Mouse (Mus musculus) hindbrain, embryonic 11.5 days (tissue): Measurements from ENCODE around the gene Olfr1412. TPM values are rescaled to one million over a fixed set of nuclear protein-coding genes. Genes with fewer than 3 reads are reported as not detected.

ENCODE experiments used
- ATAC-seq: fragments of 200-750 bp; cut with Nextera tagmentation; 2 replicates; pipeline ENCODE4 v1.8.0; 2017; ENCODE audit warnings: mild to moderate bottlenecking, moderate TSS enrichment, moderate library complexity; ENCODE audit not compliant: low FRiP score
- DNase-seq: peaks from one replicate; pipeline ENCODE4 v3.0.0-alpha.2; 2015; ENCODE audit warnings: low spot score
- H3K27ac ChIP-seq: fragments of 300-500 bp; sonication (generic); 2 replicates; pipeline ENCODE4 v1.5.1; 2014; ENCODE audit warnings: mild to moderate bottlenecking, low read depth, low read length
- H3K27me3 ChIP-seq: fragments of 300-500 bp; sonication (generic); 2 replicates; pipeline ENCODE4 v1.6.1; 2014; ENCODE audit warnings: mild to moderate bottlenecking, low read length, moderate library complexity, mixed read lengths; ENCODE audit not compliant: control insufficient read depth, insufficient read depth
- H3K36me3 ChIP-seq: fragments of 300-500 bp; sonication (generic); 2 replicates; pipeline ENCODE4 v1.6.1; 2014; ENCODE audit warnings: mild to moderate bottlenecking, low read length, moderate library complexity, mixed read lengths; ENCODE audit not compliant: control insufficient read depth, insufficient read depth
- H3K4me1 ChIP-seq: fragments of 300-500 bp; sonication (generic); replicated peaks from 2 replicates; pipeline ENCODE4 v1.6.1; 2014; ENCODE audit warnings: low read length, mixed read lengths; ENCODE audit not compliant: control insufficient read depth, insufficient read depth
- H3K4me2 ChIP-seq: fragments of 300-500 bp; sonication (generic); replicated peaks from 2 replicates; pipeline ENCODE4 v1.6.1; 2014; ENCODE audit warnings: mild to moderate bottlenecking, low read depth, low read length
- H3K4me3 ChIP-seq: fragments of 300-500 bp; sonication (generic); 2 replicates; pipeline ENCODE4 v1.5.1; 2014; ENCODE audit warnings: low read depth, low read length
- H3K9ac ChIP-seq: fragments of 300-500 bp; sonication (generic); 2 replicates; pipeline ENCODE4 v1.6.1; 2014; ENCODE audit warnings: low read depth, low read length
- H3K9me3 ChIP-seq: fragments of 300-500 bp; sonication (generic); 2 replicates; pipeline ENCODE4 v1.6.1; 2016; ENCODE audit warnings: low read length; ENCODE audit not compliant: control insufficient read depth
- WGBS: fragments of 180-500 bp; shearing (Covaris S2); extraction: QIAGEN DNeasy Blood & Tissue Kit; methylation state at CpG from one replicate; pipeline ENCODE4 v1.1.7; 2014; 5-methylcytosine and 5-hydroxymethylcytosine counted together
- polyA plus RNA-seq: library from polyadenylated mRNA; unstranded; fragments of >200 nt; fragmentation: Nextera tagmentation; extraction: Ambion mirVana; gene quantifications from 2 replicates; pipeline ENCODE4 v1.2.1, GENCODE M21; 2014

Olfr1412 gene
- polyA plus RNA-seq, 1 experiment from 2014 or later, result not detected

DNA sequence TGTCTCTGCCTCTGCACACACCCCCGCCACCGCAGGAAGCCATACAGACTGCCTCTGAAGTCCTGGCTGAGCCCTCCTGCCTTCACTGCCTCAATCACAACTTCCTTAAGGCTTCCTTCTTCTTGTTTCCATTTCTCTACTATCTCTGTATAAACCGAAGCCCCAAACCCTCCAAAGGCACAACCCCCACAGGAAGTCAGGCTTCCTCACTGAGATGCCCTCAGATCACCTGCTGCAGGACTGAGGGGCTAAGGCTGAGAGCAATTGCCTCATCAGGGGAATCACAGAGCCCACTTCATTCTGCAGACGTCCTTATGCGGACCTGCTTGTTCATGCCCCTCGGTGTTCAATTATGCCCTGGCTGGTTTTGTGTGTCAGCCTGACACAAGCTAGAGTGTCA is 54.8 kb downstream of the Olfr1412 start:
- H3K9me3 ChIP-seq, result no peaks in the 10 kb centered on the region
- no peak overlapping the region for H3K4me3 ChIP-seq
- H3K27me3 ChIP-seq, result no peaks in the 10 kb centered on the region
- peak overlapping the region; percentile 91; the same call in 1 of the 2 replicates for H3K4me2 ChIP-seq
- ATAC-seq, result no peak
- no peaks in the 10 kb centered on the region; the same call in 1 of the 2 replicates for H3K36me3 ChIP-seq
- DNase-seq, result no peak
- peak overlapping the region; percentile 77; the same call in 1 of the 2 replicates for H3K9ac ChIP-seq
- H3K4me1 ChIP-seq, result no peaks in the 10 kb centered on the region
- no peak overlapping the region for H3K27ac ChIP-seq
- WGBS, result 91% methylated on average over 6 of the region's 6 CpGs

Other genes starting within 250 kb of the Olfr1412 start
- 287 and 289 TPM in 2 replicates for gene Ndufa10, start 111.9 kb upstream of the Olfr1412 start, polyA plus RNA-seq
- not detected in 2 replicates for gene Olfr1416, start 100.7 kb upstream of the Olfr1412 start, polyA plus RNA-seq
- gene Olfr1415, start 89.7 kb upstream of the Olfr1412 start, polyA plus RNA-seq, result not detected in 2 replicates
- not detected in 2 replicates for gene Olfr1414, start 67.1 kb upstream of the Olfr1412 start, polyA plus RNA-seq
- not detected in 2 replicates for gene Olfr1413, start 14.5 kb upstream of the Olfr1412 start, polyA plus RNA-seq
- gene Olfr1411, start 8.6 kb downstream of the Olfr1412 start, polyA plus RNA-seq, result not detected in 2 replicates
- gene Olfr1410, start 20.0 kb downstream of the Olfr1412 start, polyA plus RNA-seq, result not detected in 2 replicates
- gene Olfr12, start 32.0 kb downstream of the Olfr1412 start, polyA plus RNA-seq, result 0.09 TPM in 1 of 2 replicates, not detected in the other
- gene Cops9, start 56.2 kb downstream of the Olfr1412 start, polyA plus RNA-seq, result 388 and 392 TPM in 2 replicates
- gene Otos, start 63.1 kb downstream of the Olfr1412 start, polyA plus RNA-seq, result 0.09 and 0.10 TPM in 2 replicates
- 31.1 and 35.9 TPM in 2 replicates for gene Gpc1, start 245.9 kb downstream of the Olfr1412 start, polyA plus RNA-seq